Mouse (Mus musculus) T-helper 1 cell (primary cell): ENCODE results near the gene Gm17949.
"Not testable (repeated sequence)": the region's sequence is repeated elsewhere in the genome, so short reads cannot be mapped to it uniquely, and the experiment has no call there.

Source experiments
- in situ Hi-C: fragments of 300-600 bp; cut with MboI, MseI; formaldehyde crosslinking; loops from one replicate; pipeline ENCODE4 v1.15.1; 2025; ENCODE audit warnings: high pct_unique_total_duplicates

Gm17949 gene

GRCm38 (mm10) chr17:57038978-57039377 is 27.7 kb downstream of the Gm17949 start:
- in situ Hi-C loops, result loop anchor here (25.0 kb wide), 1 partner anchor 1327 kb away; the partner anchor contains the start of gene Pot1b

GRCm38 (mm10) chr17:57041554-57041953 is 30.3 kb downstream of the Gm17949 start, which contains the start of gene Slc25a41:
Slc25a41 (minus strand) TSS chr17:57041654.
- in situ Hi-C loops, result loop anchor here (25.0 kb wide), 1 partner anchor 1329 kb away; the partner anchor contains the start of gene Pot1b

GRCm38 (mm10) chr17:57047406-57047805 is 36.1 kb downstream of the Gm17949 start:
- in situ Hi-C loops, result loop anchor here (25.0 kb wide), 1 partner anchor 1335 kb away; the partner anchor contains the start of gene Pot1b

- in situ Hi-C loops, result loop anchor here (25.0 kb wide), 1 partner anchor 1337 kb away; the partner anchor contains the start of gene Pot1b
These were observed 37.5 kb downstream of the Gm17949 start for GRCm38 (mm10) chr17:57048816-57049215.

- in situ Hi-C loops, result not testable (repeated sequence)
These were observed 40.4 kb downstream of the Gm17949 start for GRCm38 (mm10) chr17:57051679-57052078.

- in situ Hi-C loops, result no loop called here
These were observed 45.0 kb downstream of the Gm17949 start for GRCm38 (mm10) chr17:57056246-57056645.

GRCm38 (mm10) chr17:57058891-57059485 is 47.7 kb downstream of the Gm17949 start, which contains the start of gene Crb3:
Crb3 (plus strand) TSS chr17:57059105.
- in situ Hi-C loops, result no loop called here

GRCm38 (mm10) chr17:57059486-57059977 is 48.3 kb downstream of the Gm17949 start, which contains the start of gene Slc25a23:
Slc25a23 (minus strand) TSS chr17:57059863.
- in situ Hi-C loops, result no loop called here

GRCm38 (mm10) chr17:57060231-57060801 is 49.0 kb downstream of the Gm17949 start:
- in situ Hi-C loops, result no loop called here

- in situ Hi-C loops, result no loop called here
These were observed 49.8 kb downstream of the Gm17949 start for GRCm38 (mm10) chr17:57061069-57061468.

- in situ Hi-C loops, result no loop called here
These were observed 50.8 kb downstream of the Gm17949 start for GRCm38 (mm10) chr17:57062011-57062521.

GRCm38 (mm10) chr17:57062548-57062947 is 51.3 kb downstream of the Gm17949 start:
- in situ Hi-C loops, result no loop called here

- in situ Hi-C loops, result no loop called here
These were observed 51.8 kb downstream of the Gm17949 start for GRCm38 (mm10) chr17:57063031-57063430.

- in situ Hi-C loops, result no loop called here
These were observed 55.6 kb downstream of the Gm17949 start for GRCm38 (mm10) chr17:57066908-57067307.

- in situ Hi-C loops, result no loop called here
These were observed 59.0 kb downstream of the Gm17949 start for GRCm38 (mm10) chr17:57070272-57070671.

- in situ Hi-C loops, result no loop called here
These were observed 59.4 kb downstream of the Gm17949 start for GRCm38 (mm10) chr17:57070699-57071098.
